Mouse (Mus musculus) frontal cortex, adult (tissue): ENCODE results near the gene Ttc39d.
"Not testable (repeated sequence)": the region's sequence is repeated elsewhere in the genome, so short reads cannot be mapped to it uniquely, and the experiment has no call there.

Experiments
- ATAC-seq: cut with Nextera tagmentation; 2 replicates; pipeline ENCODE4 v1.9.2; 2017; ENCODE audit warnings: mild to moderate bottlenecking, moderate library complexity, mixed read lengths; ENCODE audit not compliant: low TSS enrichment

Ttc39d gene

DNA sequence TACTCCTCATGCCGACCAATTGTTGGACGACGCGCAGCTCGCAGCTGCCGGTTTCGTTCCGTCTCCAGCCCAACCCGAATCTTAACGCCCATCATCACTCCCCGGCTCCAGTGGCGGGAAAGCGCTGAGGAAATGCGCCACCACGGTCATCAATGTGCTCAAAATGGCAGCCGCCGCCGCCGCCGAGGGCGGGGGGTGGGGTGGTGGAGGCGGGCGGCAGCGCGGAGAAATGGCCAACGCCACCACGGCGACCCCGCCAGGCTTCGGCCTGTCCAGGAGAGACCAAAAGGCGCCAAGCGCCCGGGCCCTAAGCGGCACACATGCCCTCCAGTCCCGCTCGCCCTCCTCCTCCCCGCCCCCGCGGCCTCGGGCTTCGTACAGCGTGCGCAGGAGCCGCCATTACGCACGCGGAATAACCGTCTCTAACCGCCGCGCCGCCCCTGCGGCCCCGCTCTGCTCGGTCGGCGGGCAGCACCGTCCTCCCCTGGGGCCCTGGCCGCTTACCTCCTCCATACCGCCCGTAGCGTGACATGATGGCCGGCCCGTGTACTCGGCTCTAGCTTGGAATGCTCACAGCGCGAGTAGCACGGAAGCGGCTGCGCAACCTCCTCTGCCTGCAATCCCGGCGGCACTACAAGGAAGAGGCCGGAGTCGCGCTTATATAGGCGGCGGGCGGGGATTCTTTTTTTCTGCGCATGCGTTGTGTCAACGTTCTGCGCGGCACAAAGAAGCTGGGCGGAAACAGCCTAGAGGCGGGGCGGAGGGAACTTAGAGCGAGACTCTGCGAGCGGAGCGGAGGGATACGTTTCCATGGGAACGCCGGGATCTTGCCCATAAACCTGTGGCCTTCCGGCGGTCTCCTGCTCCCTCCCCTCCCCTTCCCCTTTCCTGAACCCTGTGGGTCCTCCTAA lies at the start of gene Ttc39d, which contains the start of gene Srsf7:
Ttc39d (plus strand) TSS at position 790 of the 911 bp plus-strand sequence.
Srsf7 (minus strand) TSS at position 637 of the 911 bp plus-strand sequence.
- ATAC-seq, result peak; percentile 91

DNA sequence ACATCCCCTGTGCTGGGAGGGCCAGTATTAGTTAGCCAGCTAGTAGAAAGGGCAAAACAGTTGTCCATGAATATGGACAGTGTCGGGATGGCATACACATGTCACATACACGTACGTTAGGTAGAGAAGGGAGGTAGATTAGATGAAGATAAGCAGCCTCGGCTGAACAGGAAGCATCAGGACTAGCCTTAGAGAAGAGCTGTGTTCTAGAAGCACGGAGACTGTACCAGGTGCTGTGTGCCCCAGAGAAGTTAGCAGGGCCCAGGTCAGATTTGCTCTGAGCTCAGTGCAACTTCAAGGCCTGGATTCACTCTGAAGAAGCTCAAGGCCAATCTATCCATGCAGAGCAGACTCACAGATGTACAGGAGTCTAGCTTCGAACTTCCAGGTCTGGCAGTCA lies 49.8 kb upstream of the Ttc39d start:
- no peak for ATAC-seq

DNA sequence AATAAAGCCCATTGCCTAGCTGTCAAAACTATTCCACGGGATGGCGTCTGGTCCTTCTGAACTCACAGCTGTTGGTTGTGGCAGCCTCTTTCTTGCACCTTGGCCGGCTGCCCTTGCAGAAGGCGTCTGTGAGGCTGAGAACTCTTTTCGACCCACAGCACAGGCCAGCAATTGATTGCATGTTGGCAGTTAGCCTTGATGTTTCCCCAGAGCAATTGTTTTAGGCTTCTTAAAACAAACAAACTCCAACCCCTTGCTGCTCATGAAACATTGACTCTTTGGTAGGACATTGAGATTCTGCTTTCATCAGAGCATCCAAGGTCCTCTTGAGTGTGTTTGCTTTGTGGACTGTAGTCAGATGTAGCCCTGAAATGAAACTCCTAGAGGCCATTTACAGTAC lies 46.8 kb upstream of the Ttc39d start:
- peak; percentile 44 for ATAC-seq

DNA sequence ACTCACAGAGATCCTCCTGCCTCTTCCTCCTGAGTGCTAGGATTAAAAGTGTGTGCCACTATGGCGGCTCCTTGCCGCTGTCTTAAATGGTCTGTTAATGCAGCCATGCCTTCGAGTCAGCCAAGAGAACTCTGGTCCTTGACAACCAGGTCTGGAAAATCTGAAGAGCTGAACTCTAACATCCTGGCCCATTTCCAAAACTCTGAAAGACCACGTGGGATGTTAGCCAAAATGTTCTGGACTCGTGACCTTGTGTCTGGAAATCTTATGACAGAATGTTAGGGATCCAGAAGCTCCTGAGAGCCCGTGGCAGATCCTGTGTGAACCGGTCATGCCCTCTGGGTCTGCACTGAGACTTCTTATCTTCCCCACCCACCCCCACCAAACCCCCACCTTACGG lies 43.3 kb upstream of the Ttc39d start:
- no peak for ATAC-seq

DNA sequence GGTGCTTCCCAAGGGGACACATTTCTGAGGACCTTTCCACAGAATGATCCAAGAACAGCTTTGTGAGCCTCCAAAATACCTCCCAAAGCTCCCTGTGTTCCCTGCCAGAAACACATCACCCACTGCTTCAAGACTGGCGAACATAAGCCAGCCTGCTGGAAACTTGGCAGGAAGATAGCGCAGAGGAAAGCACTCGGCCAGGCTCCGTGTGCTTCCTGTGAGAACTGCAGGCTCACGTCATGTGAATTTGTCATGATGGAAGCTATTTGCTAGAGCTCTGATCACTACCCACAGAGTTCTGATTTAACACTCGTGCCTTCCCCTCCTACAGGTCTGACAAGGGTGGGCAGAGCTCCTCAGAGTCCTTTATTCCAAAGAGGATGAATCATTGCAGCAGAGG lies 41.5 kb upstream of the Ttc39d start:
- ATAC-seq, result peak; percentile 88

DNA sequence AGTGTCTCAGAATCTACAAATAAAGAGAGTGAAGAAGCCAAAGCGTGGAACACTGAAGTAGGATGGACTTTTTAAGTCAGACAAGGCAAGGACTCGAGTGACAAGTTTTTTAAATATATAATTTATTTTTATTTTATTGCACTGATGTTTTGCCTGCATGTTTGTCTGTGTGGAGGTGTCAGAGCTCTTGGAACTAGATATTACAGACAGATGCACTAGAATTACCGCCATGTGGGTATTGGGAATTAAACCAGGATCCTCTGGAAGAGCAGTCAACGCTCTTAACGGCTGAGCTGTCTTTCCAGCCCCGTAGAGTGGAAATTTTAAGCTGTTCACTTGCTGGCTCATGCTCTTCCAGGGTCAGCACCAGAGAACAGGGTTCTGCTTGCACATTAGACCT lies 40.9 kb upstream of the Ttc39d start:
- peak; percentile 7; the same call in 1 of the 2 replicates for ATAC-seq

DNA sequence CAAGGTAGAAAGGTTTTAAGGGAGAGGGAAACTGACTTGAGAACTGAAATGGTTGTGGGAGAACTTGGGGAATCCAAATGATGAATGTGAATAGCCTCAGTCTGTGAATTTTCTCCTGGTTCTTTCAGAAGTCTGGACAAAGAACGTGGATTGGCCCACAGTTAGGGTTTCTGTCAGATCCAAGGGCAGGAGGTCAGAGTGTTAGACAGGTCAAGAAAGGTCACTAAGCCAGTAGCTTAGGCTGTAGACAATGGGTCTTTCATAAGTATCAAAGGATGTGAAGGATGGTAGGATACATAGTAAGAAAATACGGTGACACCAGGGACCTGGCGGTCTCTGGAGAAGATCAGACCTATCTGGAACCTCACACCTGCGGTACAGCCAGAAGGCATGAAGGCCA lies 39.8 kb upstream of the Ttc39d start:
- ATAC-seq, result no peak

DNA sequence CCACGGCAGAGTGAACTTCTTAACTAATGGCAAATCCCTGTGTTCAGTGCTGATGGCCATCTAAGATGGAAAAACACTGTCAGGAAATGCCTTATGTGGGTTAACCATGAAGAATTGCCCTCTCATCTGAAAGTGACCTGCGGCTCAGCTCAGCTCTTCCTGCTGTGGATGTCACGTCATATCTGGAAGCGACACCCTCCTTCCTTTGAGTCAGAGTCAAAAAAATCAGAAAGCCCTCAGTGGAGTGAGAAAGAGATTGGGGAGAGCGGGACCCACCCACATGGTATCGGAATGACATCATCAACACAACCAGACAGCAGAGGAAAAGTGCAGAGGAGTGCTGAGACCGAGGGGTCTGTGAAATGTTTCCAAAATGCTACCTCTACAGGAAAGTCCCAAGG lies 39.4 kb upstream of the Ttc39d start:
- peak; percentile 36 for ATAC-seq

DNA sequence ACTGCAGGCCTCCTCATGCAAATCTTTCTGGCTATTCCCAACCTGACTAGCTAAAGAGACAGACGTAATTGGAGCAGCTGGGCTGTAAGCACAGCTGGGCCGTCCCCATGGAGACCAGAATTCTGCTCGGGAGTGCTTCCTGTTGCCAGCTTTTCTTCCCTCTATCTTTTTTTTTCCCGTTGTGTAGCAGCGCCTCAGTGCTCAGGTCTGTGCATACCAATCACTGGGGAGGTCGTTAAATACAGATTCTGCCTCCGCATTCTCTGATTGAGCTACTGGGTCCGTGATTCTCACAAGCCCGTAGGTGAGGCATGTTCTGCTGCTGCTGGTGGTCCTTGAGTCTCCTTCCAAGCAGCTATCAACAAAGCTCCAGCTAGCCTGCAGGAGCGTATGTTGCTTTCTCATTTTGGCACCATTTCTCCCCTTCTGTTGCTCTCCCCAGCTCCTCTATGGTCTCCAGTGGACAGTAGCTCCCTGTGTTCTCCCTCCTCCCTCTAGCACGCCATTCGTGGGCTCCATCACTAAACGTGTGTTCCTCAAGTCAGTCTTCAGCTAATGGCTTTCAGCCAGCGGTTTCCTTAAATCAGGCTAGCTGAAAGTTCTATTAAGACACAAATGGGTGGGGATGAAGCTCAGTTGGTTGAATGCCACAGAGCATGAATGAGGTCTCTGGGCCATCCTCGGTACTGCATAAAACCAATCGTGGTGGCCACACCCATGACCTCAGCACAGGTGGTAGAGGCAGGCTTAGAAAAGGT lies 38.7 kb upstream of the Ttc39d start:
- ATAC-seq, result peak; percentile 58

DNA sequence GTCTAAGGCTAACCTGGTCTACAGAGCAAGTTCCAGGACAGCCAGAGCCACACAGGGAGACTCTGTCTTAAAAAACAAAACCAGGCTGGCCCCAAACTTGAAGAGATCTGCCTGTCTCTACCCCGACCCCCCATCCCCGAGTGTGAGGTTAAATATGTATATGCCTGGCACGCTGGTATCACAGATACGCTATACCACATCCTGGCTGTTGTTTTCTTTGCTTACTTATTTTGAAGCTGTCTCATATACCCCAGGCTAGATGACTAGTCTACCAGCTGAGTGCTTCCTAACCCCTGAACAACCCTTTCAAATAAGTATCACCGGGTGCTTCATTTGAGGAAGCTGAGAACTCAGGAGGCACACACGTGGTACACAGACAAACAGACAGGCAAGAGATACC lies 37.5 kb upstream of the Ttc39d start:
- ATAC-seq, result no peak

DNA sequence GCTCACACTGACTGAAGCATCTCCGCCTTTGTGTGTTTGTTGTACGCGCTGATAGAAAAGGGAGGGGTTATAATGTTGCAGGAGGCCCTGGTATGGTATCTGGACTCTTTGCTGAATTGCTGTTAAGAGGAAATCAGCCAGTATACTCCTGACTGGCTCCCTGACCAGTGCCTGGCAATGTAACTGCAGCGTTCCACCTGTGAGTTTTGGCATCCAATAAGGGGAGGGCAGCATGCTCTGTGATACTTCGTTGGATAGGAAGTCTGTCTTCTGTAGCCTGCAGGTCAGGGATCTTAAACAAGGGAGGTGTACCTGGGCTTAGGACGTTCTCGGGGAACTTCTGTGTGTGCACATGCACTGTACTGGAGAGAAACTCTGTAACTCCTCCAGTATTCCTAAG lies 36.3 kb upstream of the Ttc39d start:
- no peak for ATAC-seq

DNA sequence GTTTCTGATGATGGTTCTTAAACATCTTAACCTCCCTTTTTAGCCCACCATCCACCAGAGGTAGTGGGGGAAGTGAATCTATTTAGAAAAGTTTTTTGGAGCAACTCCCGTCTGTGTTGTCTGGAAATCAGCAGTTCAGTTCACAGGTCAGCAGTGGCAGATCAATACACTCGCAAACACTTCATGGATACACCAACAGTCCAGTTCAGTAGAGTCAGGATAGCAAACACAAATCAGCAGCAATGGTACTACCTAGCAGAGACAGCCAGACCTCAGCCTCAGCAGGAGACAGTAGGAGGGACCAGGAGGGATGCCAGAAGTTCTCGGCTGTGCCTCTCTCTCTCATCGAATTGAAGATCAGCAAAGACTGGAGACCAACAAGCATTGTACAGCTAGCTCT lies 35.3 kb upstream of the Ttc39d start:
- ATAC-seq, result no peak

DNA sequence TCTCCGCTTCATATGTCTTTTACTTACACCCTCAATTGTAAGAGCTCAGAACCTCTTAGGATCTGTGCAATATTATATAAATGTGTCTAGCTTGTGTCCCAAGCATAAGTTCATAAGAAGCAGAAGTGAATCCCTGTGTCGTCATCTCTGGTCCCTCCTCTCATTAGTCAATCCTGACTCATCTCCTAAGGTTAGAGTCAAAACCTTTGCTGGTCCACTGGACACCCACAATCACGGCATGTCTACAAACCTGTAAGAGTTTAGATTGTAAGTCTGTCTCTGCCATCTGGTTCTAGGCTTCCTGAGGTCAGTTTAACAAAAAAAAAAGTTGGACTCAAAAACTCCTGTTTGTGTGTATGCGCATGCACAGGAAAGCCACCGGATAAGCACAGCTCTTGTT lies 34.5 kb upstream of the Ttc39d start:
- ATAC-seq, result no peak

DNA sequence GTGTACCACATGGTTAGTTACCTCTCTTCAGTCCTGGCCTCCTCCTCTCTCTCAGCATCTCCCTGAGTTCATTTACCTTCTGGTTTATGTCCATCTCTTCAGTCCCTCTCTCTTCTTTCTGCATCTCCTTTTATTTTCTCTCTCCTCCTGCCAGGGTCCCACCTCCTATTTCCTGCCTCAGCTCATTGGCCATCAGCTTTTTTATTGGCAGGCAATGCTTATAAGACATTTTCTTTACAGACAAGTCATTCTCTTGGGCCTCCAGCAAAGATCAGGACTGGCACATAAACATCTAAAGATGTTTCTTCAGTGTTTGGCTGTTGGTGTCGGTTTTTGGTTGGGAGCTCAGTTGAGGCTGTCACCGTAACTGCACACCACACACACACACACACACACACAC lies 33.6 kb upstream of the Ttc39d start:
- no peak for ATAC-seq

DNA sequence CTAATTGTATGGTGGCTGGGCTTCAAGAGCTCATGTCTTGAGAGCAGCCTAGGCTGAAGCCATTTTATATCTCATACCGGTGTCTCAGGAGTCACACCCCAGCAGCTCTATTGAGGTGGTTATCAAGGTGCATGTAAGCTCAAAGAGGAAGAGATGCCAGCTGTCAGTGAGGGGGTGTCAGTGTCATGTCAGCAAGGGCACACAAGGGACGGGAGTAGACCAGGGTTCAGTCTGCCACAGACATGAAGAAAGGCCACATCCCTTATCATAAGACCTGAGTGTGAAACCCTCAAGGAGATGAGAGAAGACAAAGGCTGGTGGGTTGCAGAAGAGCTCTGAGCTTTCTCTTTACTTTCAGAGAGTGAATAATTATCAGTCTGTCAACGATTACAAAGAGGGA lies 33.1 kb upstream of the Ttc39d start:
- no peak for ATAC-seq

DNA sequence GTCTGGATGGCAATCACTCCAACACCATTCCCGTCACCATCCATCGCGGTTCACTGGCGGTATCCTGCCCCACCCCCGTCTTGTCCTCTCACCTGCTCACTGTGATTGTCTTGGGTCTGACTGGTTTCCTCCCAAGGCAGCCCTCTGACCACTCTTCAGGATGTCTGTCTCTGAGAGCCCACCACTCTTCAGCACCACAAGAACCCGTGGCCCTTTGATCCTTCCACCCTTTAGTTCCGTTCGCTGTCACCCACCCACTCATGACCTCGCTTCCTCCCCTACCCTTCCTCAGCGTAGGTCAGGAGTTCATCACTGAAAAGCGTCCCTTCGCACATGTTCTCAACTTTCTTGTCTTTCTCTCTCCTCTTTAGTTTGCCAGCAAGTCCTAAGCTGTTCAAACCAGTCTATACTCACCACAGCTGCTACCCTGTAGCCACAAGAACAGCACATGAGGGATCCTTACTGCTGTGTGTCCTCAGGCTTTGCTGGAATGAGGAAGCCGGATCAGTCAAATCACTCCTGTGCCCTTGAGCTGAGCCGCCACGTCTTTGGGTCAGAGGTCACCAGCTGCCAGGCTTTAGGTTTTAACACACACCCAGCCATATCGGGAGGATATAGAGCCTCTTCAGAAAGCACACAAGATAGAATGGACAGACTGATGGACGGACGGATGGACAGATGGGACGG lies 32.4 kb upstream of the Ttc39d start:
- ATAC-seq, result no peak

DNA sequence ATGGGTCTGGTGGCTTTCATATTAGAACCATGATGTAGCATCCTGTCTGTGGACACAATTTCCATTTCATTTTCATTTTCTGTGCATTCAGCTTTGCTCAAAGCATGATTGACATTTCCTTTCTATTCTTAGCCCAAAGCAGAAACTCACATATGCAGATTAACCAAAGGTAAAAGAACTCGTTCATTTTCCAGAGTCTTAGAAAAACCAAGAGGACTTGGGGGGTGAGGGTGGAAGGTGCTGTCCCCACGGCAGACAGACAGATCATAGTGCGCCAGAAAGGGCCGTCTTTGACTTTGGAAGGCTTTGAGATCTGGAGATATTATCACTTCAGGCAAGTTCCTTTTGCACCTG lies 31.9 kb upstream of the Ttc39d start:
- no peak for ATAC-seq

DNA sequence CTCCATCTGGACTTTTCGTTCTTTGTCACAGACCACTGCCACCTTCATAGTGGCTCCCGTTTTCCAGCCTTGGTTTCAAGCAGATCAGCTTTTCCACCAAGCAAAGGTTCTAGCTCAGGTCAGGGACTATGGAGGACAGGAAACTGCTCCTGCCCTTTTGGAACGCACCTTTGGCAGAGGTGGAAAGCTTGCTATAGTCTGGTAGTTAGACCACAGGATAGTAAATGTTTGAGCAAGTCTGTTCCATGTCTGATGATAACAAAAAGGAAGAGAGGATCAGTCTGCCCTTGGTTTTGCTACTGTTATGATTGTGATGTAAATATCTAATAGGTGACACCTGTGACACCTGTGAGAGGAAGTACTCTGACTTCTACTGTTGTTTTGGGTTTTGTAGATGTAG lies 31.3 kb upstream of the Ttc39d start:
- ATAC-seq, result no peak

DNA sequence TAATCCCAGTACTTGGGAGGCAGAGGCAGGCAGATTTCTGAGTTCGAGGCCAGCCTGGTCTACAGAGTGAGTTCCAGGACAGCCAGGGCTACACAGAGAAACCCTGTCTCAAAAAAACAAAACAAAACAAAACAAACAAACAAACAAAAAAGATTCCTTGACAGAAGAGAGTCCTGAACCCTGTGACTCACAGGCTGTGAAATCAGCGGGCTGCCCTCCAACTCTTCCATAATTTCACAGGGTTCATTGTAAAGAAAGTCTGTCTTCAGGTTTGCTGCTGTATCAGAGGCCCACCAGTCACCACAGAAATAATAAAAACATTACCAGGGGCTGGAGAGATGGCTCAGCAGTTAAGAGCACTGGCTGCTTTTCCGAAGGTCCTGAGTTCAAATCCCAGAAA lies 28.4 kb upstream of the Ttc39d start:
- not testable (repeated sequence) for ATAC-seq

DNA sequence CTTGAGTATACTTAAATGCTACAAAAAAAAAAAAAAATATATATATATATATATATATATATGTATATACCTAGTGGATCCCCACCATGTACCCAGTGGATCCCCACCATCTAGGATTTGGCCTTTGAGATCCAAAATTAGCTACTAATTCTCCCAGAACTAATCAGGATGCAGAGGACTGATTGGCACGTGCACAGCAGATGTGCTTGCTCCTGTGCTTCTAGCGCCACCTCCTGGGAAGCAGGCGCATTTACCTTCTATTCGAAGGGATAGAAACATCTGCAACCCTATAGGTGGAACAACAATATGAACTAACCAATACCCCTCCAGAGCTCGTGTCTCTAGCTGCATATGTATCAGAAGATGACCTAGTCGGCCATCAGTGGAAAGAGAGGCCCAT lies 27.3 kb upstream of the Ttc39d start:
- peak; percentile 67; the same call in 1 of the 2 replicates for ATAC-seq

DNA sequence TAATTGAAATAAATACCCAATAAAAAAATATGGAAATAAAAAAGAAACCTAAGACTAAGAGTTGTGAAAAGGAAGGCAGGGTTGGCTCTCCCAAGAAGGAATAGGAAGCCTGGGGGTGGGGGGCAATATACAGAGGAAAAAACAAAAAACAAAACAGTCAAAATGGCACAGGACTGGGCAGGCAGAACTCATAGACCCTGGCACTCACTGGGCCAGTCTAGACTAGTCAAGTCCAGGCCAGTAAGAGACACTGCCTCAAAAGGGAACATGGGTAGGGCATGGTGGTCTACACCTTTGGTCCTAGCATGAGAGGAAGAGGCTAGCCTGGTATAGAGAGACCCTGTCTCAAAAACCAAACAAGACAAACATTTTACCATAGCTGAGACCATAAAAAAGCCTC lies 26.8 kb upstream of the Ttc39d start:
- no peak for ATAC-seq

DNA sequence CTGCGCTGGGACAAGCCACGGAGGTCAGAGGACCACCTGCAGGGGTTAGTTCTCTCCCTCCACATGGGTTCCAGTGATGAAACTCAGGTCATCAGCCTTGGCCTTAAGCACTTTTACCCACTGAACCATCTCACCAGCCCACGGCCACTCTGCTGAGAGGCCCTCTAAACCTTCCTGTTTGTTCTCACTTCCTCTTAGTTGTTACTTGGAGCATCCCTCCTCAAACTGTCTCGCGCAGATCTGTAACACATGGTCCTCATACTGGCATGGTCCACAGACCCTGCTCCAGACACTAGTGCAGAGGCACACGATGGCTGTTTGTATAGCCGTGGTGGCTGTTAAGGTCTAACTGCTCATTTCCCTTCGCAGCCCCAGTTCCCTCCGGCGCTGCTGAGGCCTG lies 23.6 kb upstream of the Ttc39d start:
- no peak for ATAC-seq

DNA sequence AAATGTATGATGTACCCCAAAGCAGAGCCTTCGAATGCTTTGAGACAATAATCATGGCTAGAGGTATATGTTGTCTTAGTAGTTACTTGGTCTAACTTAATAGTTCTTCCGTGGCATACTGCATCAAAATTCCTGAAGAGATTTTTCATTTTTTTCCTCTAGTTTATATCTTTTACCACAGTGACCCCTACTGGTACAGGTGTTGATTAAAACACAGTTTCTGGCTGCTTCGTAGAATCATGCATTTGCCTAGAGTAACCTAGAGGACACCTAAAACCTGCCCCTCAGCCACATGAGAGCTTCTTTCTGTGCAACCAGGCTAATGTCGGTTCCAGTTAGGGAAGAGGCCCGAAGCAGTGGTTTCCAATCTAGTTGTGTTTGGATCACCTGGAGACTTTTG lies 14.2 kb upstream of the Ttc39d start:
- peak; percentile 69 for ATAC-seq
